Mouse (Mus musculus) myocyte (in vitro differentiated cells): ENCODE measurements around the gene Khdc4.

Experiments used
- MYOD1 ChIP-seq, 3 experiments: IDR thresholded peaks; one replicate each; pipeline ENCODE4 v1.6.1; 2011; ENCODE audit warnings: control low read depth in 2 of 3, low read depth in 2 of 3, mild to moderate bottlenecking in 2 of 3, moderate library complexity in 1 of 3; ENCODE audit not compliant: insufficient read length in 2 of 3, control insufficient read depth in 1 of 3
- MYOG ChIP-seq, 3 experiments: IDR thresholded peaks; one replicate each; pipeline ENCODE4 v1.6.1; 2011; ENCODE audit warnings: control low read depth in 2 of 3, low read depth in 2 of 3, mild to moderate bottlenecking in 2 of 3; ENCODE audit not compliant: insufficient read length in 2 of 3, control insufficient read depth in 1 of 3, insufficient read depth in 1 of 3
- POLR2A ChIP-seq: IDR thresholded peaks from one replicate; pipeline ENCODE4 v1.6.1; 2011; ENCODE audit warnings: low read depth, mild to moderate bottlenecking, control low read depth, moderate library complexity; ENCODE audit not compliant: insufficient read length
- POLR2AphosphoS2 ChIP-seq: IDR thresholded peaks from one replicate; pipeline ENCODE4 v1.6.1; 2011; ENCODE audit warnings: low read depth, control low read depth; ENCODE audit not compliant: insufficient read length
- SRF ChIP-seq: IDR thresholded peaks from one replicate; pipeline ENCODE4 v1.6.1; 2011; ENCODE audit warnings: low read depth; ENCODE audit not compliant: control insufficient read depth, insufficient read length
- TCF12 ChIP-seq: IDR thresholded peaks from one replicate; pipeline ENCODE4 v1.6.1; 2011; ENCODE audit warnings: mild to moderate bottlenecking, control low read depth; ENCODE audit not compliant: poor library complexity, insufficient read depth, severe bottlenecking
- TCF3 ChIP-seq: IDR thresholded peaks from one replicate; pipeline ENCODE4 v1.6.1; 2011; ENCODE audit warnings: low read depth, control low read depth; ENCODE audit not compliant: insufficient read length
- USF1 ChIP-seq: IDR thresholded peaks from one replicate; pipeline ENCODE4 v1.6.1; 2011; ENCODE audit warnings: low read depth, mild to moderate bottlenecking, control low read depth, moderate library complexity

DNA sequence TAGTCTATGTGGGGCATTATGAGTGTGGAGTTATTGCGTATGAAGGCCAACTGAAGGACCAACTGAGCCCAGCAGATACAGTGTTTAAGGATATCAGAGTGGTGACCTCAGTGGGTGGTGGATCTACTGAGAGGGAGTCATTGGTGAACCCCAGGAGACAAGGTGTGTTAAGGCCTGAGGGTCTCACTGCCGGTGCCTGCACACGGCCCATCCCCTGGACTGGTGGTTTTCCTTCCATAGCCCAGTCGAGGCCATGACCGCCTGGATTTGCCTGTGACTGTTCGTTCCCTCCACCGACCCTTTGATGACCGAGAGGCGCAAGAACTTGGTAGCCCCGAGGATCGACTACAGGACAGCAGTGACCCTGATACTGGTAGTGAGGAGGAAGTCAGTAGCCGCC is 39.7 kb upstream of the Khdc4 start:
- TF ChIP-seq POLR2A (peak; percentile 51), SRF (no peak), MYOG (IDR thresholded peaks at IDR 0.05; ENCODE audit: control insufficient read depth in 1 of 3, insufficient read depth in 1 of 3, insufficient read length in 2 of 3, low read depth in 2 of 3) (no peak), TCF3 (no peak), POLR2AphosphoS2 (peak; percentile 92), MYOD1 (IDR thresholded peaks at IDR 0.05; ENCODE audit: control insufficient read depth in 1 of 3, insufficient read length in 2 of 3, low read depth in 2 of 3) (no peak), USF1 (no peak), TCF12 (no peak)
